In genomic region chr4:84208175-84208574, GRCm38 (mm10) we compare ENCODE assay signal across 16 mouse cellular contexts.
"Had no signal": no experiment of that assay in that cellular context is flagged by ENCODE, and none has a peak within 500 bp of the region (broad histone marks: within the 10 kb centered on the region; RNA-seq: fewer than 3 reads in every experiment).

No protein-coding gene starts in this region.

- ATAC-seq: midbrain, embryonic 16.5 days had no signal

- DNase-seq: lung, adult 18-20 months; lung, postnatal 10 days; lung, postnatal 4 days; midbrain, embryonic 14.5 days; right cerebral cortex, postnatal 25 days; right cerebral cortex, postnatal 4 days; spleen, adult 18-20 months; thymus, adult 2 months; thymus, postnatal 25 days; thymus, postnatal 4 days had no signal

- H3K4me3 ChIP-seq: midbrain, embryonic 10.5 days; midbrain, embryonic 12.5 days; myocyte; neural tube, embryonic 12.5 days had no signal

- H3K4me2 ChIP-seq: lung, embryonic 14.5 days; midbrain, embryonic 12.5 days; neural tube, embryonic 12.5 days had no signal

- H3K9ac ChIP-seq: lung, embryonic 14.5 days; midbrain, embryonic 12.5 days; neural tube, embryonic 12.5 days had no signal

- H3K9me3 ChIP-seq: midbrain, embryonic 10.5 days; midbrain, embryonic 12.5 days; neural tube, embryonic 12.5 days had no signal

- H3K27ac ChIP-seq: midbrain, embryonic 10.5 days; midbrain, embryonic 12.5 days; neural tube, embryonic 12.5 days had no signal

- H3K36me3 ChIP-seq: midbrain, embryonic 10.5 days; midbrain, embryonic 12.5 days; neural tube, embryonic 12.5 days had no signal

- H3K27me3 ChIP-seq: neural tube, embryonic 12.5 days had no signal
